Mouse (Mus musculus) MEL (cell line): ENCODE data around the gene Reln.

ENCODE experiments used
- BHLHE40 ChIP-seq: IDR thresholded peaks from 2 replicates; pipeline ENCODE4 v1.6.1; 2012; ENCODE audit warnings: low read depth, mild to moderate bottlenecking, inconsistent platforms, low read length, improper control_type of control experiment, borderline replicate concordance
- CHD2 ChIP-seq: IDR thresholded peaks from 2 replicates; pipeline ENCODE4 v1.6.1; 2011; ENCODE audit warnings: low read length, improper control_type of control experiment
- CTCF ChIP-seq, 3 experiments: IDR thresholded peaks in 2 of 3; conservative IDR thresholded peaks in 1 of 3; 2 replicates each; pipeline ENCODE4 v1.5.1; 2011 to 2012; ENCODE audit warnings: low read length in 3 of 3, low read depth in 2 of 3, mild to moderate bottlenecking in 2 of 3, improper control_type of control experiment in 1 of 3, inconsistent platforms in 1 of 3, mixed read lengths in 1 of 3, moderate library complexity in 1 of 3; ENCODE audit not compliant: control insufficient read depth in 1 of 3, insufficient read depth in 1 of 3, poor library complexity in 1 of 3, severe bottlenecking in 1 of 3
- EP300 ChIP-seq, 2 experiments: IDR thresholded peaks; 2 replicates each; pipeline ENCODE4 v1.6.1; 2011; ENCODE audit warnings: improper control_type of control experiment in 2 of 2, low read length in 2 of 2, low read depth in 1 of 2, mild to moderate bottlenecking in 1 of 2
- GABPA ChIP-seq: IDR thresholded peaks from 2 replicates; pipeline ENCODE4 v1.6.1; 2012; ENCODE audit warnings: low read depth, mild to moderate bottlenecking, inconsistent platforms, low read length, improper control_type of control experiment, moderate library complexity
- GATA1 ChIP-seq: IDR thresholded peaks from 2 replicates; pipeline ENCODE4 v1.6.1; 2011; ENCODE audit warnings: low read depth, low read length, improper control_type of control experiment
- HCFC1 ChIP-seq: IDR thresholded peaks from 2 replicates; pipeline ENCODE4 v1.6.1; 2012; ENCODE audit warnings: low read depth, mild to moderate bottlenecking, inconsistent platforms, low read length, improper control_type of control experiment, moderate library complexity
- KAT2A ChIP-seq: conservative IDR thresholded peaks from 2 replicates; pipeline ENCODE4 v1.6.1; 2012; ENCODE audit warnings: low read depth, low read length, improper control_type of control experiment, inconsistent platforms
- MAX ChIP-seq: IDR thresholded peaks from 2 replicates; pipeline ENCODE4 v1.6.1; 2011; ENCODE audit warnings: low read length, improper control_type of control experiment
- MEF2A ChIP-seq: IDR thresholded peaks from 2 replicates; pipeline ENCODE4 v1.6.1; 2014; ENCODE audit warnings: low read depth, mild to moderate bottlenecking, inconsistent platforms, low read length, improper control_type of control experiment; ENCODE audit not compliant: poor library complexity, insufficient replicate concordance, severe bottlenecking; ENCODE audit errors: extremely low read depth
- POLR2A ChIP-seq, 2 experiments: IDR thresholded peaks; 2 replicates each; pipeline ENCODE4 v1.6.1; 2011 to 2012; ENCODE audit warnings: low read length in 2 of 2, mild to moderate bottlenecking in 2 of 2, control low read depth in 1 of 2, improper control_type of control experiment in 1 of 2, low read depth in 1 of 2, moderate library complexity in 1 of 2; ENCODE audit not compliant: control insufficient read depth in 1 of 2, insufficient read depth in 1 of 2, poor library complexity in 1 of 2
- POLR2AphosphoS2 ChIP-seq: IDR thresholded peaks from 2 replicates; pipeline ENCODE4 v1.6.1; 2011; ENCODE audit warnings: low read length, improper control_type of control experiment
- POLR2AphosphoS5 ChIP-seq: IDR thresholded peaks from 2 replicates; pipeline ENCODE4 v1.6.1; 2012; ENCODE audit warnings: low read depth, borderline replicate concordance, mild to moderate bottlenecking, inconsistent platforms, low read length, moderate library complexity, mixed read lengths

- TF ChIP-seq GABPA = no peak
- TF ChIP-seq MEF2A = no peak
- no peak for TF ChIP-seq CTCF (IDR thresholded peaks at IDR 0.05 in 2 of 3, conservative IDR thresholded peaks at IDR 0.05 in 1 of 3; ENCODE audit: control insufficient read depth in 1 of 3, insufficient read depth in 1 of 3, low read depth in 2 of 3, low read length in 3 of 3, poor library complexity in 1 of 3, severe bottlenecking in 1 of 3)
- TF ChIP-seq HCFC1 = no peak
- no peak for TF ChIP-seq CHD2
- no peak for TF ChIP-seq BHLHE40
- no peak for TF ChIP-seq POLR2AphosphoS2
- no peak for TF ChIP-seq POLR2AphosphoS5
- TF ChIP-seq MAX = no peak
- TF ChIP-seq GATA1 = no peak
- no peak for TF ChIP-seq EP300 (IDR thresholded peaks at IDR 0.05; ENCODE audit: low read depth in 1 of 2, low read length in 2 of 2)
- no peak for TF ChIP-seq POLR2A (IDR thresholded peaks at IDR 0.05; ENCODE audit: control insufficient read depth in 1 of 2, insufficient read depth in 1 of 2, low read depth in 1 of 2, low read length in 2 of 2, poor library complexity in 1 of 2)
- no peak for TF ChIP-seq KAT2A
Observed at GRCm38 (mm10) chr5:22059251-22059650, 285.3 kb downstream of the Reln start.
